Mouse (Mus musculus): ENCODE results near the gene Chmp2b.

DNA sequence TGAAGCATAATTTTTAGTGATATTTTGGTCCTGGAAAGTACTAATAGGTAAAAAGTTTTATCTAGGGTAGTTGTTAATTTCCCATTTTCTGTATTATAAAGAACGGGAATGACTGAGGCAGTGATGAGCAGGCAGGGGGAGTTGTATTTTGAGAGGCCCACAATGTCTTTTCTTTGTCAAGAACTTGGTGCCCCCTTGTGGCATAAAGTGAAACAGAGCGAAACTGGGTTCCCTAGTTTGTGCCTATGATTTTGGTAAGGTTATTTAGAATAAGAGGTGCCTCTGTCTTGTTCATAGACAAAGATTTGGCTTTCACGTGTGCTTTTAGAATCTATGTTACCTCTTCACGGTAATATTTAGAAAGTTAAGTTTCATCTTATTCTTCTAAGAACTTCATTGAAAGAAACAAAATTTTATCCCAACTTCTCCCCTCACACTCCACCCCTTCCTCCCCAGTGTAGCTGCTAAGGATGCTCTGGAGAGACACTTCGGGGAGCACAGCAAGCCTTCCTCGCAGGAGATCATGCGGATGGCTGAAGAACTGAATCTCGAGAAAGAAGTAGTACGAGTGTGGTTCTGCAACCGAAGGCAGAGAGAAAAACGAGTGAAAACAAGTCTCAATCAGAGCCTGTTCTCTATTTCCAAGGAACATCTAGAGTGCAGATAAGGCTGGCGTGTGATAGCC is 29.1 kb downstream of the Chmp2b start:
- TF ChIP-seq TAL1 (IDR thresholded peaks at IDR 0.05; ENCODE audit: low read length), result no peak
- no peak for TF ChIP-seq GATA1 (IDR thresholded peaks at IDR 0.05; ENCODE audit: low read length)
